Mouse (Mus musculus): Measurements from ENCODE around the gene Asb7.

GRCm38 (mm10) chr7:66653596-66653995 lies 35.8 kb downstream of the Asb7 start:
- TF ChIP-seq CTCF (IDR thresholded peaks at IDR 0.05; ENCODE audit: borderline replicate concordance, control insufficient read depth, extremely low read depth, insufficient read depth, low read length, poor library complexity) (no peak), POLR2A (IDR thresholded peaks at IDR 0.05; ENCODE audit: control insufficient read depth, extremely low read depth, insufficient read depth, low read length, poor library complexity) (no peak)
